Mouse (Mus musculus): Measurements from ENCODE around the gene Ccnjl. TPM values are rescaled to one million over a fixed set of nuclear protein-coding genes. Genes with fewer than 3 reads are reported as not detected.

Ccnjl gene
- polyA plus RNA-seq, 1 experiment from 2014 or later: 9.5 TPM

GRCm38 (mm10) chr11:43556538-43556937 lies 28.0 kb downstream of the Ccnjl start:
- Histone ChIP-seq H3K4me1 (replicated peaks; ENCODE audit: control insufficient read depth, insufficient read depth, low read length) (no peaks in the 10 kb centered on the region), H3K4me2 (ENCODE audit: low read length) (no peak overlapping the region), H3K9ac (replicated peaks; ENCODE audit: low read depth, low read length) (no peak overlapping the region), H3K4me3 (replicated peaks; ENCODE audit: low read length) (no peak overlapping the region), H3K27ac (ENCODE audit: low read length) (no peak overlapping the region), H3K9me3 (ENCODE audit: control insufficient read depth, low read length) (no peaks in the 10 kb centered on the region), H3K36me3 (ENCODE audit: control insufficient read depth, insufficient read depth) (peaks cover 3% of the 10 kb centered on the region; the same call in 1 of the 2 replicates), H3K27me3 (replicated peaks; ENCODE audit: control insufficient read depth, insufficient read depth, low read length) (no peaks in the 10 kb centered on the region)
- WGBS: 89% methylated on average over 11 of the region's 11 CpGs
- no peak for ATAC-seq

GRCm38 (mm10) chr11:43559515-43560292 lies 31.1 kb downstream of the Ccnjl start:
- Histone ChIP-seq H3K27ac (ENCODE audit: low read length) (no peak overlapping the region), H3K4me3 (replicated peaks; ENCODE audit: low read length) (no peak overlapping the region), H3K9me3 (ENCODE audit: control insufficient read depth, low read length) (no peaks in the 10 kb centered on the region), H3K36me3 (ENCODE audit: control insufficient read depth, insufficient read depth) (peaks cover 3% of the 10 kb centered on the region; the same call in 1 of the 2 replicates), H3K9ac (replicated peaks; ENCODE audit: low read depth, low read length) (no peak overlapping the region), H3K4me2 (ENCODE audit: low read length) (no peak overlapping the region), H3K4me1 (replicated peaks; ENCODE audit: control insufficient read depth, insufficient read depth, low read length) (peaks cover 11% of the 10 kb centered on the region), H3K27me3 (replicated peaks; ENCODE audit: control insufficient read depth, insufficient read depth, low read length) (no peaks in the 10 kb centered on the region)
- ATAC-seq: no peak; the same call in 1 of the 2 replicates
- 11% methylated on average over 6 of the region's 6 CpGs for WGBS

DNA sequence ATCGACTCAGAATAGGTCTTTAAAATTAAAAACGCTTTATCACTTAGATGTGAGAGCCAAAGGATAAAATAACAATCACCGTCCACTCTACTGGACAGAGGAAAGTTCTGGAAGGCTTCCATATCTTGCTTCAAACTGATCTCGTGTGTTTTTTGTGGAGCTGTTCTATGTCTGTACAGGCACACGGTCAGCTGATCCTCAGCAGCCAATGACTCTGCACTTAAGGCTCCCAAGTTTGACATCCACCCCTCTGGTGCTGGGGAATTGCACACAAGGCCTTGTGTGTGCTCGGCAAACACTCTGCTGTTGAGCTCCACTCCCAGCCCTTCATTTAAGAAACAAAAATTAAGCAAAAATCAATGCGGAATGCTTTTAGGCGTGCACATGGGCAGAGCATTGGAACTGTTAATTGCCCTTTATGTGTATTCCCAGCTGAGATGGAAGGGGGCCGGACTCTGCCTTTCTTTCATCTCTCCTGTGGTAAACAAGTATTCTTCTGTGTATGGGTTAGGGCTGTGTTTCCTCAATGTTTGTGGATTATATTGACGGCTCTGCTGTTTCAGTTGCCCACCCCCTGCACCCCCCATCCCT lies 35.2 kb downstream of the Ccnjl start:
- peak; percentile 80 for ATAC-seq
- no peak overlapping the region for H3K9ac ChIP-seq (replicated peaks; ENCODE audit: low read depth, low read length)
- 25% methylated on average over 10 of the region's 10 CpGs for WGBS
- H3K9me3 ChIP-seq (ENCODE audit: control insufficient read depth, low read length): no peaks in the 10 kb centered on the region
- H3K27ac ChIP-seq (ENCODE audit: low read length): peak overlapping the region; percentile 28; the same call in 1 of the 2 replicates
- no peaks in the 10 kb centered on the region for H3K36me3 ChIP-seq (ENCODE audit: control insufficient read depth, insufficient read depth)
- H3K4me3 ChIP-seq (replicated peaks; ENCODE audit: low read length): no peak overlapping the region
- no peaks in the 10 kb centered on the region for H3K27me3 ChIP-seq (replicated peaks; ENCODE audit: control insufficient read depth, insufficient read depth, low read length)
- H3K4me2 ChIP-seq (ENCODE audit: low read length): no peak overlapping the region; the same call in 1 of the 2 replicates
- H3K4me1 ChIP-seq (replicated peaks; ENCODE audit: control insufficient read depth, insufficient read depth, low read length): peaks cover 17% of the 10 kb centered on the region

DNA sequence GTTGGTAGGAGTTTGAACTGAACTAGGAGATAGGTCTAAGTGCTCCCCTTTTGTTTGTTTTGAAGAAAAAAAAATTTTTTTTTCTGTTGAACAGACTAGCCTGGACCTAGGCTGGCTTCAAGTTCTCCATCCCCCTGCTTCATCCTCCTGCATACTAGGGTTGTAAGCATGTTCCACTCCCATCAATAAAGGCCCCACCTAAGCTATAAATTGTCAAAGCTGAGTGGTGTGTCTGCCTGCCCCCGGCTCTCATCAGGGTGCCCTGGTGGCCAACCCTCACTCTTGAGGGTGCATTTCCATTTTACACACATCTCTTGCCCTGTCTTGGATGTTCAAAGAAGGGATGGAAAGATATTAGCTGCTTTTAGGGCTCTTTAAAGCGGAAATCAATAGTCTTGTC lies 36.8 kb downstream of the Ccnjl start:
- no peak overlapping the region for H3K4me2 ChIP-seq (ENCODE audit: low read length)
- 36% methylated on average over 2 of the region's 2 CpGs for WGBS
- no peaks in the 10 kb centered on the region for H3K9me3 ChIP-seq (ENCODE audit: control insufficient read depth, low read length)
- no peak overlapping the region for H3K27ac ChIP-seq (ENCODE audit: low read length)
- no peak for ATAC-seq
- H3K4me3 ChIP-seq (replicated peaks; ENCODE audit: low read length): no peak overlapping the region
- no peaks in the 10 kb centered on the region for H3K27me3 ChIP-seq (replicated peaks; ENCODE audit: control insufficient read depth, insufficient read depth, low read length)
- peaks cover 26% of the 10 kb centered on the region for H3K4me1 ChIP-seq (replicated peaks; ENCODE audit: control insufficient read depth, insufficient read depth, low read length)
- no peak overlapping the region for H3K9ac ChIP-seq (replicated peaks; ENCODE audit: low read depth, low read length)
- H3K36me3 ChIP-seq (ENCODE audit: control insufficient read depth, insufficient read depth): no peaks in the 10 kb centered on the region

DNA sequence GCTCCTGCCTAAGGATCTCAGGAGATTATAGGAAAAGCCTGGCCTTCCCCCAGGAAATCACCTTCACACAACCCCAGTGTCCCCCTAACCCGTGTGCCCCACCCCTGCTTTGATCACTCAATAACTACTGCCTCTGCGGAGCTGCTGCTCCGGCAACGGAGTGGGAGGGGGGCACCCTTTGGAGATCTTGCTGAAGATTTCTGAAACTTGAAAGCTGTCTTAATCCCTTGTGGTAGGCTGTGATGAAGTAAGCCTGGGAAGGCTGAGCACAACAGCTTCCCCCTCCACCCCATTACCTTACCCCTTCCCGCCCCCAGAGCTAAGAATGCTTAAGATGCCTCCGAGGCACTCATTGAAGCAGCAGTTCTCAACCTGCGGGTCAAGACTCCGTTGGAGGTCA lies 37.3 kb downstream of the Ccnjl start:
- Histone ChIP-seq H3K9ac (replicated peaks; ENCODE audit: low read depth, low read length) (no peak overlapping the region), H3K4me2 (ENCODE audit: low read length) (no peak overlapping the region), H3K4me1 (replicated peaks; ENCODE audit: control insufficient read depth, insufficient read depth, low read length) (peaks cover 26% of the 10 kb centered on the region), H3K27me3 (replicated peaks; ENCODE audit: control insufficient read depth, insufficient read depth, low read length) (no peaks in the 10 kb centered on the region), H3K9me3 (ENCODE audit: control insufficient read depth, low read length) (no peaks in the 10 kb centered on the region), H3K27ac (ENCODE audit: low read length) (no peak overlapping the region), H3K36me3 (ENCODE audit: control insufficient read depth, insufficient read depth) (no peaks in the 10 kb centered on the region), H3K4me3 (replicated peaks; ENCODE audit: low read length) (no peak overlapping the region)
- ATAC-seq: no peak
- WGBS: 16% methylated on average over 8 of the region's 8 CpGs

- H3K27ac ChIP-seq (ENCODE audit: low read length): no peak overlapping the region
- 51% methylated on average over 5 of the region's 5 CpGs for WGBS
Measured at GRCm38 (mm10) chr11:43566696-43567095, 38.1 kb downstream of the Ccnjl start.

DNA sequence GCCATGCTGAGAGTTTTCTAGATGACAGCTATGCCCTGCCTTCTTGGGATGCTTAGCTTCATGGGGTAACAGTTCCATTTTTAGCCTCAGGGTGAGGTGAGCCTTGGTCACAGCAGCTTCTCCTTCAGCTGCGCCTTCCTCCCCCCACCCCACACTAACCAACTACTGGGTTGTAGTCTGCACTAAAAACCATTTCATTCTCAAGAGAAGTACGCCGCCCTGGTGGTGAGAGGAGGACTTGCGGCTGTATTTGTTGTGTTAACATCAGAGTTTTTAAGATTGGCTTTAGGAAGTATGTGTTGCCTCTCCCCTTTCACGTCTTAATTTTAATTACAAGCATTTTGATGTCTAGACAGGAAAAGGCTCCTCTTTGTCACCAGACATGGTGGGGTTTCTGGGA lies 39.7 kb downstream of the Ccnjl start:
- Histone ChIP-seq H3K9me3 (ENCODE audit: control insufficient read depth, low read length) (no peaks in the 10 kb centered on the region), H3K4me2 (ENCODE audit: low read length) (no peak overlapping the region), H3K27ac (ENCODE audit: low read length) (no peak overlapping the region), H3K27me3 (replicated peaks; ENCODE audit: control insufficient read depth, insufficient read depth, low read length) (no peaks in the 10 kb centered on the region), H3K4me1 (replicated peaks; ENCODE audit: control insufficient read depth, insufficient read depth, low read length) (peaks cover 25% of the 10 kb centered on the region), H3K36me3 (ENCODE audit: control insufficient read depth, insufficient read depth) (no peaks in the 10 kb centered on the region), H3K4me3 (replicated peaks; ENCODE audit: low read length) (no peak overlapping the region), H3K9ac (replicated peaks; ENCODE audit: low read depth, low read length) (no peak overlapping the region)
- WGBS: 64% methylated on average over 5 of the region's 5 CpGs
- no peak for ATAC-seq

More at GRCm38 (mm10) chr11:43566696-43567095, 38.1 kb downstream of the Ccnjl start:
- H3K27me3 ChIP-seq (replicated peaks; ENCODE audit: control insufficient read depth, insufficient read depth, low read length): no peaks in the 10 kb centered on the region
- H3K36me3 ChIP-seq (ENCODE audit: control insufficient read depth, insufficient read depth): no peaks in the 10 kb centered on the region
- no peak overlapping the region for H3K9ac ChIP-seq (replicated peaks; ENCODE audit: low read depth, low read length)
- no peak overlapping the region for H3K4me2 ChIP-seq (ENCODE audit: low read length)
- H3K4me1 ChIP-seq (replicated peaks; ENCODE audit: control insufficient read depth, insufficient read depth, low read length): peaks cover 26% of the 10 kb centered on the region
- H3K4me3 ChIP-seq (replicated peaks; ENCODE audit: low read length): no peak overlapping the region
- no peak for ATAC-seq
- no peaks in the 10 kb centered on the region for H3K9me3 ChIP-seq (ENCODE audit: control insufficient read depth, low read length)

DNA sequence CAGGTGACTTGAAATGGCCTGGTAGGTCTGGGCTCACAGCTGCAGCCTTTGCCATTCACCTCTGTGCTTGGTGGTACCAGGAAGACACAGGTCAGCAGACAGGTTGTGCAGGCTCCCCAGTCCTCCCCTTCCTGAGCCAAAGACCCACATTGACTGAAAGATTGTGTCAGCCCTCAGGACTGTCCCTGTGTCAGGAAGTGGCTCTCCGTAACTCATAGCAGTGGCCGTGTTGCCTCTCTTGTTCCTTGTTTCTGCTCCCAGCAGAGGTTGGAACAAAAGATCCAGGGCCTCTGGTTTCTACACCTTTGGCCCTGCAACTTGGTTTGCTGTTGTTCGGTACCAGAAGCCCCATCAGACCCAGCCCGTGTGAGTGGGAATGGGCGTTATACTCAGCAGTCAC lies 40.6 kb downstream of the Ccnjl start:
- no peak overlapping the region for H3K4me3 ChIP-seq (replicated peaks; ENCODE audit: low read length)
- H3K9me3 ChIP-seq (ENCODE audit: control insufficient read depth, low read length): no peaks in the 10 kb centered on the region
- H3K27me3 ChIP-seq (replicated peaks; ENCODE audit: control insufficient read depth, insufficient read depth, low read length): no peaks in the 10 kb centered on the region
- no peaks in the 10 kb centered on the region for H3K36me3 ChIP-seq (ENCODE audit: control insufficient read depth, insufficient read depth)
- no peak for ATAC-seq
- 60% methylated on average over 5 of the region's 5 CpGs for WGBS
- no peak overlapping the region for H3K9ac ChIP-seq (replicated peaks; ENCODE audit: low read depth, low read length)
- H3K4me2 ChIP-seq (ENCODE audit: low read length): no peak overlapping the region
- no peak overlapping the region for H3K27ac ChIP-seq (ENCODE audit: low read length)
- H3K4me1 ChIP-seq (replicated peaks; ENCODE audit: control insufficient read depth, insufficient read depth, low read length): peaks cover 16% of the 10 kb centered on the region

- no peak overlapping the region for H3K4me3 ChIP-seq (replicated peaks; ENCODE audit: low read length)
- WGBS: 52% methylated on average over 11 of the region's 11 CpGs
- H3K9me3 ChIP-seq (ENCODE audit: control insufficient read depth, low read length): no peaks in the 10 kb centered on the region
- ATAC-seq: peak; percentile 65
- H3K36me3 ChIP-seq (ENCODE audit: control insufficient read depth, insufficient read depth): no peaks in the 10 kb centered on the region
- H3K4me2 ChIP-seq (ENCODE audit: low read length): no peak overlapping the region
- no peaks in the 10 kb centered on the region for H3K27me3 ChIP-seq (replicated peaks; ENCODE audit: control insufficient read depth, insufficient read depth, low read length)
- H3K27ac ChIP-seq (ENCODE audit: low read length): no peak overlapping the region
- H3K9ac ChIP-seq (replicated peaks; ENCODE audit: low read depth, low read length): no peak overlapping the region
- H3K4me1 ChIP-seq (replicated peaks; ENCODE audit: control insufficient read depth, insufficient read depth, low read length): peaks cover 16% of the 10 kb centered on the region
Measured at GRCm38 (mm10) chr11:43569595-43569994, 41.0 kb downstream of the Ccnjl start.
